Mouse (Mus musculus): ENCODE measurements around the gene Clec16a.

The Clec16a gene

DNA sequence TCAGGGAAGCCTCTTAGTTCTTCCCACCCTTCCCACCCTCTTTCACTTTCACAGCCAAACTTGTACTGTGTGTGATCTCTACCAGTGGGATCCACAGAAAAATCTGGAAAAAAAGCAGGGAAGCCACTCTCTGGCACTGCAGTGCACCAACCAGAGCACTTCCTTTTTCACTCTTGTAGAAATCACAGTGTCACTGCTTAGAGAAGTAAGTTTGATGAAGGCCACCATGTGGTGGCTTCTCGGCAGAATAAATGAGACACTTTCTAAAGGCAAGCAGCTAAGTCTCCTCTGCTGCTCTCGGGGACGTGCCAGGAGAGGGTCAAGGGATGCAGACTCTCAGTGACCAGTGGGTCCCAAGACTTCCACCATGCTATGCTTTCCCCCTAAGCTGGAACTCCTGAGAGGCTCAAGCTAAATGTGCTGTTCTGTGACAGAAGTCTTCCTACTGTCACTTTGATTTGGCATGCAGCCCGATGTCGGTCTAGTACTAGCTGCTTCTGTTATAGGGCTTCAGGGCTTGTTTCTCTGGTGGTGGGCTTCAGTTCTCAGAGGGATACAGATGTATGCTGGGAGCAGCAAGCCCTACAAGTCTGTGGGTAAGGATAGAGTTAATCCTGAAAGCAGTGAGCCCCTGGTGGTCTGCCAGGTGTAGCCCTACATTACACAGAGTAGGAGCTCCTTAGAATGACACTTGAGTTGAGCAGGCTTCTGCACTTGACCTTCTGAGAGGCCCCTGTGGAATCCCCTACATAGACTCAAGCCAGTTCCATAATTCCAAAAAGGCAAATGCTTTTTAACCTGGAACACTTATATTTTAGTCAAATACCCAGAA lies 178.9 kb downstream of the Clec16a start:
- peak in 1 of 2 experiments; percentile 47 for DNase-seq

DNA sequence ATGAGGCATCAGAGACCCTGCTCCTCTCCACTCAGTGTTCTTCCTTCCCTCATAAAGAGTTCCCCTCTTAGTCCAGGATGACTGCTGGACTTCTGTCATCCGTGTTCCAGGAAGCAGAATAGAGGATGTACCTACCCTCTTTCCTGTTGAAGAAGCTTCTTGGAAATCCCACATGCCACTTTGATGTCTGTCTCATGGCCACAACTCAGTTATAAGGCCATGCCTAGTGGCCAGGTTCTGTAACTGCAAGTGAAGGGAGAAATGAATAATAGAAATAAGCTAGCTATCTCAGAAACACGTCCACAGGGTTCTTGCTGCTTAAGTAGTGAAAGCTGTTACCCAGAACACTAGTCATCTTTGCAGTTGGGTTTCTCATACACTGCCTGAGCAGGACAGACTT lies 180.0 kb downstream of the Clec16a start:
- DNase-seq, result no peak

DNA sequence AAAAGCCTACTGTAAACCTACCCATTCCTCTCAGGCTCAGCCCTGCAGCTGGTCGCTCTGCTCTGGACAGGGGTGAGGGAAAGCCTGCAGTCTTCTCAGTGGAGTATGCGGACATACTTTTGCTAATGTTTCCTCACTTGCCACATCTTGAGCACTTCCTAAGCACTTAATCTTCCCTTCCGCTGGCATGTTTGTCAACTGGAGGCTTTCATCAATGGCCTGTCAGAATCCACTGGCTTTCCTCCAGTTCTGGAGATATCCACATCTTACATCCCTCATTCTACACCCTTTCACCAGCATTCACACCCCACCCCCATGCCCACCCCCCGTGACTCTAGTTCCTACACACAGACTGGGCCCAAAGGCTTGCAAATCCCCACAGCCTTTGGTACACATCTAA lies 182.5 kb downstream of the Clec16a start:
- DNase-seq, result peak in 1 of 2 experiments; percentile 14

DNA sequence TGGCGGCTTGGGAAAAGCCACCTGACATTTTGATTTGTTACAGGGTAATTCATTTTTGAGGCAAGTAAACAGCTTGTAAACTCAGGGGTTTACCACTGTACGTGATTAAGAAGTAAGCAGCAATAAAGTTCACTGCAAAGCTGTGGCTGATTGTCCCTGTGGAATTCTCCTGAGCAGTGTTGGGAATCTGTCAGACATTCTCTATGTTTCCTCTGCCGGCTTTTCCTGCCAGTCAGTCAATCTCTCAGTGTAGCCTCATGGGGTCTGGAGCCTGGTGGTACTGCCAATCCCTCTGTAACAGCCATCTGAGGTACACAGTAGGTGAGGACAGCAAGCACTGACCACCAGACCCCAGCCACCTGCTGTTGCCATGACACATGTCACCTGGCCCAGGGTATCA lies 183.7 kb downstream of the Clec16a start:
- no peak for DNase-seq

DNA sequence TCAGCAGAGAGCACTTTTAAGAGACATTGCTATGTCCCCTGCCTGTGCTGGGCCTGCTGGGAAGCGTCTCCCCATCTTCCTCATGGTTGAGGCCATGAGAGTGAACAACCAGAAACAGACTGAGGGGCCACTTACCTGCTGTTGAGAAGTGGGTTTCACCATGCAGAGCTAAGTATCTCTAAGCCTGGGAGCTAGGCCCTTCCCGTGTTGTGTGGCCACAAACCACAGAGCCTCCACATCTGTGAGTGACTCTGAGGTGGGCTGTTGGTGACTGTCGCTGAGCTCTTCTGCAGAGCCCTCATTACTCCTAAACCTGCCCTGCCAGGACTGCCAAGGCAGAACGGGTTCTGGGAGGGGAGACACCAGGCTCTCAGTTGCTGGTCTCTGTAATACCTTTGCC lies 185.8 kb downstream of the Clec16a start:
- DNase-seq, result no peak

DNA sequence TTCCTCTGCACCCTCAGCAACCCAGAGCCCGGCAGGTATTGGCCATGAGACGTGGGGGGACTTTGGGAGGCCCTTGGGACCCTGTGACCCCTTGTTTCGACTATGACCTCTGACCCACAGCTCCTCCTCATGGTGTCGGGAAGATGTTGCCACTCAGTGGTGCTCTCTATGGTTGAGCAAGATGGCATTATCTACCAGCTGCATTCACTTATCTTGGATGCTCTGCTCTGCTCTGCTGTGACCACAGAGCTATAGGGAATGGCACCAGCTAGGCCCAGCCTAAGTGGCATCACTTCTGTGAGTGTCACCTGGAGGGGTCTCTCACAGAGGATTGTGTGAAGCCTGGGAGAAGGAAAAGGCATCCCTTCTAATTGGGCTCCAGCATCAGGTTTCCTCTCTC lies 186.6 kb downstream of the Clec16a start:
- no peak for DNase-seq

DNA sequence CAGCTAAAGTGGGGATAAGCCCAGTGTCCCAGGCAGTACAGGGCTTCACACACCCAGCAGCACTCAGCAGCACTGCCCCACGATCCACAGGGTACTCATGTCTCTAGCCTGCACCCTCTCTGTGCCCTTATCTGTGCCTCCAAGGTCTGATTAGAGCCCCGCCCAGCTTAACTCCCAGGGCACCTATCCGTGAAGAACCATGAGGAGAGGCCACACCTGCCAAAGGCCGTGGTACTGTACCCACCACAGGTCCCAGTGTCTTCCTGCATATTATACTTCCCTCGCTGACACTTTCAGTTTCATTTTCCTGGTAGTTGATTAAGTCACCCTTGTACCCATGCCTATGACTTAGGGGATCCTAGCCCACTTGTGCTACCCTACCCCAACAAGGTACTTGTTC lies 187.3 kb downstream of the Clec16a start:
- no peak for DNase-seq

DNA sequence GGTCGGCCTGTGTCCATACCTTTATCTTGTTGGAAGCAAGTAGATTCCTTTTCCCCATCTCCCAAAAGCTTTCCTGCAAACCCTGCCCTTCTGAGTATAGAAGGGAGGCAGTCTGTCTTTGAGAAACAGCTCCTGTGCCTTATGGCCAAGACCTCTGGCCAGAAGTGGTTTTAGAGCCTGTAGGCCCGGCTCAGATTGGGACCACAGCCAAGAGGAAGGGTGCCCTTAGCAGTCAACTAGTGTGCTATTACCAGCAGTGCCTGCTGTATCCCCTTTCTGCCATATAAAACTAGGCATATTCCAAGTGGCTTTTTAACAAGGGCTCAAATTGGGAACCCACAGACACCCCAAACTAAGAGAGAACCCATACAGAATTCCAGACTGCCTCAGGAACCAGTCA lies 190.6 kb downstream of the Clec16a start:
- DNase-seq, result peak; percentile 39 to 62

DNA sequence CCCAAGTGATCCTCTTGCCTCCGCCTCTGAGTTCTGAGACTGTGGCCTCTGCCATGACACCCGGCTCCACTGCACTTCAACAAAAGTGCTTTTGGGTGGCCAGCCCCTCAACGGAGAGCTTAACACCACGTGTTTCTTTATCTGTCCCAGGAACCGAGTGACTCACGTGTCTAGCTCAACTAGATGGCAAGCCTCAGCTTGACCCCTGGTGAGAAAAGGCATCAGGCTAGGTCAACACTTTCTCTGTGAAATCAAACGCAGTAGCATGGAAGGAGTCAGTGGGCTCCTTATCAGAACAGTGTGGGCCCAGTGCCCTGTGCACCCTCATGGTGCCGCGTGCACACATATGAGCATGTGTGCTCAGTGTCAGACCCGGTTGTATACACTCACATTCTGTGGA lies 191.2 kb downstream of the Clec16a start:
- no peak for DNase-seq

DNA sequence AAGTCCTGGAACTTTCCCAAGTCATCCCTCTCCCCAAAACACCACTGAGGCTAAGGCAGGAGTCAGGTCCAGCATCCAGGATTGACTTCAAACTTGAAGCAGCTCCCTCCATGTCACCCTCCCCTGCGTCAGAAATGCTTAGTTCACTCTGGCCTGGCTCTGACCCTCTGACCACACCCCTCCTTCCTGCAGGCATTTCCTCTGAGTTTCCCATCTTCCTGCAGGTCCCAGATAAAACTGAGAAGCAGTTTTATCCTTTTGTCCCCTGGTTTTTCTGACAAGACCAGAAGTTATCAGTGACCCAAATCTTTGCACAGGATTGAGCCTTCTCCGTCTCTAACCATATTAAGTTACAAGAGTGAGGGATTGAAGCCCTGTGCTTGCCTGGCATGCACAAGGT lies 192.4 kb downstream of the Clec16a start:
- peak; percentile 64 to 71 for DNase-seq

DNA sequence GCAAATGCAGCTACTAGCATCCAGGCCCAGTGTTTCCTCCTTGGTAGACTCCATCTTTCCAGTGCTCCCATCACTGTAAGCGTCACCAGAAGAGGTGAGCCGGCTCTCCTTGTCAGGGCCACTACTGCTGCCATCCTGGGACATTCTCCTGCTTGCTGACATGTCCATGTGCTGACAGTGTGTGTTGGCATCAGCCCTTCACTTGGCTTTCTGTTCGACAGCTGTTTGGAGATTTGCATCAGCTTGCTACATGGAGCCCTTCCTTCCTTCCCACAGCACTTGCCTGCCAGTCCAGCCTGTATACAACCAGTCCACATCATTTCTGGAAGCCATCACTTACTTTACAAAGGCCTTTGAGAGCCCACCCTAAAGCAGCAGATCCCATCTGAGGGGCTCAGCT lies 193.7 kb downstream of the Clec16a start:
- no peak for DNase-seq

DNA sequence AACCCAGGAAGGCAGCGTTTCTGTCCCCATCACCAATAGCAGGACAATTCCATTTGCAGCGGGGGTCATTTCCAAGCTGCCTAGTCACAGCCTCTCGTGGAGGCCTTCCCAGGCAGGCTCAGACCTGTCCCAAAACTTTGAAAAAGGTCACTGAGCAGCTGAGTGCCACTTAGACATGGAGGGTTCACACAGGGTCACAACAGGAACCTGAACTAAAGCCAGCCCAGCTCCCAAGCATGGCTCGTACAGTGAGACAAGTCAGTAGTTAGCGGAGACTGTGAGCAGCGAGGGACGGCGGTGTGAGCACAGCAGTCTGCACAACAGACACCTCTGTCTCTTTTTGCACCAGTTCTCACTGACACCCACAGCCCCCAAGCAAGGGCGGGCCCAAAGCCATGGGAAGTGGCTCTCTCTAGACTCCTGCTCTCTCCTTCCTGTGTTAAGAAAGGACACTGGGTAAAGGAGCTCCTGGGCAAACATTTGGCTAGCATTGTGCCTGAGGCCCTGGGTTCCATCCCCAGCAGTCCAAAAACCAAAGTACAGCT lies 194.8 kb downstream of the Clec16a start:
- DNase-seq, result peak; percentile 26 to 52

DNA sequence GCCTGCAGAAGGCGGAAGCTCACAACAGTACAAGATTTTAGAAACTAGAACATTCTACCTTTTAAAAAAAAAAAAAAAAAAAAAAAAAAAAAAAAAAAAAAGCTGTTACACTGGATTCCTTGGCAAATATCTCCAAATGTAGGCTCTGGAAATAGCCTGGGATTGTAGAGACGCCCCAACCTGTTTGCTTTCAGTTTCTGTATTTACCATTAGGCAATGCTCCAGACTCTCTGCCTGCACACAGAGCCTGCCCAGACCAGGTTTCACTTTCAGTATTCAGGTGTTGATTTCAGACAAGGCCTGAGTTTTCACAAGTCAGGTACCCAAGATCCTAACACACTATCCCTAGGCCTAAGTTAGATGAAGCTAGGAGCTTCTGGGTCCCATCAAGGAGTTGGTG lies 195.9 kb downstream of the Clec16a start:
- DNase-seq, result peak; percentile 23 to 64

DNA sequence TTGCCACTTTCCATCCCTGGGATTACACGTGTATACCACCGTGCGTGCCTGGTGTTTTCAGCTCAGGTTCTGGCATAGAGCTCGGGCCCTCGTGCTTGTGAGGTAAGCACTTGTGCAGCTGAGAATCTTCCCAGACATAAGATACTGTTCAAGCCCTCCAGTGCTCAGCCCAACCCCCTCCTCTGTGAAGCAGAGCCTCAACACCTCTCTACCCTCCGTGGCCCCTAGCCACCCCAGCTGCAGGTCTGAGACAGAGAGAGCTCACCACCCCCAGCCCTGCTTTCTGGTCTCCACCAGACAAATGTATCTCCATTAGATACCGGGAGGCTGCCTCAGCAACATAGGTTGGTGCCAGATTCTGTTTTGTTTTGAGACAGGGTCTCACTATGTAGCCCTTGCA lies 204.1 kb downstream of the Clec16a start:
- DNase-seq, result no peak

DNA sequence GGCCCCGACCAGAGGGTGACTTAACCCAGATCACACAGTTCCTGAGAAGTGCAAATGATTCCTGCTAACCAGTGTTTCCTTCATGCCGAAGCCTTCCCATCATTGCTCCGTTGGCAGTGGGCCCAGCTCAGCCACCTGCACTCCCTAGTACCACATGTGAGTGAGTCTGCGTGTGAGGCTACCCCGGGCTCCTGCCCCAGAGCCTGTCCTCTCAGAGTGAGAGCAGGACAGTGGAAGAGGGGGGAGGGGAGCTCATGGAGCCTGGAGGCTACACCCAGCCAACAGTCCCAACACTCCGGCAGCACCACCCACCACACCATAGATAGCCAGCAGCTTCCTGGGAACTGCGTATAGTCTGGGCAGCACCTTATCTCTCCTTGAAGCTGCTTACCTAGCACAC lies 204.7 kb downstream of the Clec16a start:
- DNase-seq, result peak in 1 of 2 experiments; percentile 37

DNA sequence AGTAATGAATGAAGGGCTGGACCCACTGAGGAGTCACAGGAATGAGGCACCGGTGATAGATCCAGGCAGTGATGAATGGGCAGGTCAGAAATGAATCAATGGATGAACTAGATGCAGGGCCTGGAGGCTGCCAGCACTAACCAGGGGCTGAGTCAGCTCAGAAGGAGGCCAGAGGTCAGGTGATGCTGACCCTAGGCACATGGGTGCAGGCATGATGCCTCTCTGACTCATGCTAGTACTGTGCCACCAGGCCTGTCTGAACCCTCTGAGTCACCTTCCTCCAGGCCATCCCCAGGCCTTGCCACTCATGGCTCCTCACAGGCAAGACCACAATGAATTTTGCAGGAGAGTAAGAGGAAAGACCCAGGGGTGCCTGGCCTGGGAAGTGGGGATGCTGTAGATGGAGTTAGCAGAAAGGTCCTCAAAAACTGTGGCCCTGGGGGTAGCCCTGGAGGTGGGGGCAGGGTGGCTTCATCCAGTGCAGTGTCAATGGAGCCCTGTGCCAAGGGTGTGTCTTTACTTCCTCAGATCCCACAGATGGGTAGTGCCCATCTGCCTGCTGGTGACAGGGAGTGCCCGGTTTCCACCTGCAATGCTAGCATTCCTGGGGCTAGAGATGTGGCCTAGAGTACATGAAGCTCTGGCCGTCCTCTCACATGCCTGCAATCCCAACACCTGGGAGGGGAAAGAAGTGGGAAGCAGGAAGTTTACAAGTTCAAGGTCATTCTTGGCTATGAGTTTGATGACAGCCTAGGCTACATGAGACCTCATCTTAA lies 209.6 kb downstream of the Clec16a start:
- DNase-seq, result no peak

DNA sequence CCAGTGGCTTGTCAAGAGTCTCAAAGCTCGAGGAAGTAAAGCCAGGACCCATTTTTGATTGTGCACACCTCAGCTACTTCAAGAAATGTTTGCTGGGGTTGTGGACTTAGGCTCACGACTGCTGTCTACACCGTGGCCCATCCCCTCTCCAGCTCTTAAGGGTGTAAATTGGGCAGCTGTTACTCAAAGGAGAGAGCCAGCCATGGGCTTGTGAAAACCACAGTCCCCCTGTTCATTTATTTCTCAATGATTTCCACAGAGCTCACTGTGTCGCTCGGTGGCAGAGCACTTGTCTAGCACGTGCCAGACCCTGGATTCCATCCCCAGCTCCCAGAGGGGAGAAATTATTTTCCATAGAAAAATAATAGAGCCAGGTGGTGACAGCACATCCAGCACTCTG lies 211.0 kb downstream of the Clec16a start:
- DNase-seq, result no peak

DNA sequence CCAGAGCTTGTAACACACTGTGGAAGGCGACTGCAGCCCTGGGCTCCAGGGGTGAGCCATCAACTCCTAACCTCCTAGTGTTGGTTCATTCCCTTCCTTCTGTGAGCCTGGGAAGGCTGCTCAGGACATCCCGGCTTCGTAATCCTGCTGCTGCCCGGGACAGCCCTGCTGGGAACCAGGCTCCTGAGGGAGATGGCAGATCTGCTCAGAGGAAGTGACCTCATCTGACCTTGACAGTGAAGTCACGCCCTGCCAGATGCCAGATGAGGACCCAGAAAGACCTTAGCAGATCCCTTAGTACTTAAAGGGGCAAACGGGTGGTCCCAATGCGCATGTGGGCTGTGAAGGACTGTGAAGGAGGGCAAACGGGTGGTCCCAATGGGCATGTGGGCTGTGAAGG lies 216.0 kb downstream of the Clec16a start:
- peak; percentile 20 to 24 for DNase-seq

DNA sequence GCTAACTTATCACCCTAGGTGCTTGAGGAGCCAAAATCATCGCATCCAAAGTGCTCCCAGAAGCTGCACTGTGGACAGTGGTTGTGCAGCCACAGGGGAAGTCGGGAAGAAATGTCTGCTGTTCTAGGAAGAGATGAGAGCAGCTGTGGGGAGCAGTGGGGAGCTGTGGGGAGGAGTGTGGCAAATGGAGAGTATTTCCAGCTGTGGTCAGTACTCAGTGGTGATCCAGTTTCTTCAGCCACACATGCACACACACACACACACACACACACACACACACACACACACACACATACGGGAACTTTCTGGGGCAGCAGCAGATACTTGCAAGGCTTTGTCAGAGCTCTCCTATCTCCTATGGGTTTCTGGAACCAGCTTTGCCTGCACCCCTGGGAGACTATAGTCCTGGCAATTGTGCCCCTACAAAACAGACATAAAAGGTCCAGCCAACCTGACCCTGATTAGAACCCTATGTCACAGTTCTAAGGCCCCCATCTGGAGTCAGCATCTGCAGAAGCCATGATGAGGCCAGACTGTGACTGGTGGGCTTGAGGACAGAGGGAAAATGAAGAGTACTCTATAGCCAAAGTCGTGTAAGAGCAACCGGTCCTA lies 217.5 kb downstream of the Clec16a start:
- DNase-seq, result no peak

DNA sequence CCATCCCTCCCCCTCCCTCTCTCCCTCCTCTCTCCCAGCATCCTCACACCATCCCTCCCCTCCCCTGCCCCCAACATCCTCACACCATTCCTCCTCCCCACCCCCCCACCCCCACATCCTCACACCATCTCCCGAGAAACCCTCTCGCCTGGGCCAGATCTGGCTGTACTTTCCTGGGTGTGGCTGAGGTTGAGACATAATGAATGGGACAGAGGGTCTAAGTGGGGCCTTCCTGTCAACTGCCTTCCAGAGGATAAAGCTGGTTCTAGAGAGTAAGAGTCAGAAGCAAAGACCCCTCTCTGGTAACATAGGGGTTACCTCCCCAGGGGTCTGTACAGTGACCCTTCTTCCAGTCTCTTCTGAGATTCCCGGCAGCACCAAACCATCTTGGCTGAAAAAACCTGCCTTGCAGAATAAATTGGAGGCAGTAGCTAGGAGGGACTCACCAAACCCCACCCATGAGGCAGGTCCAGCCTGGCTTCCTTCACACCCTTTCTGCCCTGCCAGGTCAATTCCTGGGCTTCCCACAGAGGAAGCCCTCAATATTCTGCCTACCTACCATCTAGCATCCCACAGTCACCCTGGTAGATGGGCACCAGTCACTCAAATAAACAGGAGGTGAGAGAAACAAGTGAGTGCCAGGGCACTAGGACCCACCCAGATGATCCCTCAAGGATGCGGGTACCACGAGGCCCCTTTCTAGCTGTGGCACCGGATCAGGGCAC lies 218.6 kb downstream of the Clec16a start:
- DNase-seq, result no peak

DNA sequence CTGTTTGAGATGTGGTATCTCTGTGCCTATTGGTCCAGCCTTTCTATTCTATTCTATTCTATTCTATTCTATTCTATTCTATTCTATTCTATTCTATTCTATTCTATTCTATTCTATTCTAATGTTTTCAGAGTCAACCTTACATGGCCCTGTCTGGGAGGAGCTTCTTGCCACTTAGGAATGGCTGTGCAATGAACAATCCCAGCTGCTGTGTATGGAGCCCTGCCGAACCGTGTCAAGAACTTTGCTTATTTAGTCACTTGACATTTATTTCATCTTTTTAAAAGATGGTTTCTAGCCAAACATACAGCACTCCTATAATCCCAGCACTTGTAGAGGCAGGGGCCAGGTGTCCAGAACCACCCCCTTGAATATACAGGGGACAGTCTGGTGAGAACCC lies 219.2 kb downstream of the Clec16a start:
- no peak for DNase-seq

DNA sequence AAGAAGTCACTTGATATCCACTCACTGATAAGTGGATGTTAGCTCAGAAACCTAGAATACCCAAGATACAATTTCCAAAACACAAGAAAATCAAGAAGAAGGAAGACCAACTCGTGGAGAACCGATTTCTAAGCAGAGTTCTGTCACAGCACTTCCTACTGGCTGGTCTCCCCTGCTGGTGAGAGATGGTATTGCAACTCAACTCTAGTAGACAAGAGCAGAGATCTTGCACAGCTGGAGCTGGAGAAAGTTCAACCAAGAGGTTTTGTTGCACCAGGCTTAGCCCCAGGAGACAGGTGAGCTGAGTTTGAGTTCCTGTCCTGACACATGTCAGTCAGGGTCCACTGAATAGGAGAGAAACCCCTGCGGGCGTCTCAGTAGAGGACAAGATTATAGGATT lies 222.0 kb downstream of the Clec16a start:
- DNase-seq, result peak; percentile 83 to 91

DNA sequence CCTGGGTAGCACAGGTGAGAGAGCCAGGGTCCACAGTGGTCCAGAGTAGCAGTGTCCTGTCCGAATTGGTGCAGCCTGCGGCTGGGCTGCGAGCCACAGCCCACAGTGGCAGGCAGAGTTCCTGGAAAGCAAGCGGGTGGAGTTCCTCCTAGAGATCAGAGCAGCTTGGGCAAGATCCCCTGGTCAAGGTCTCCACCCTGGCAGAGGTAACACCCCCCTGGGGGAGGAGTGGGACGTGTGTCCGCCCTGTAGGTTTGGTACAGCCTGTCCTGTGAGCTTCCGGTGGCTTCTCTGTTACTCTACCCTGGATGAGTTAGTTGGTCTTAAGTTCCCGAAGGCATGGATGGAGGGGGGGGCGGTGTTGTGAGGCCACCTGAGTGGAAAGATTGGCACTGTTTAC lies 223.7 kb downstream of the Clec16a start:
- DNase-seq, result peak in 1 of 2 experiments; percentile 8
